In genomic region chr7:130968537-130968936, GRCm38 (mm10) we compare ENCODE assay signal across 9 mouse cellular contexts. TPM values are rescaled to one million over a fixed set of nuclear protein-coding genes. Genes with fewer than 3 reads are reported as not detected.
DNase-seq lines count a peak whose midpoint lies in the region; TF ChIP-seq lines count a peak whose summit lies in the region.
"Had no signal": no experiment of that assay in that cellular context is flagged by ENCODE, and none has a peak within 500 bp of the region (broad histone marks: within the 10 kb centered on the region; RNA-seq: fewer than 3 reads in every experiment).

No protein-coding gene starts in this region.

- TF ChIP-seq CTCF in left cerebral cortex, adult 2 months (IDR thresholded peaks at IDR 0.05), result peak; percentile 28

- no peak for DNase-seq in left cerebral cortex, adult 2 months (ENCODE audit: extremely low spot score in 1 of 2, low spot score in 2 of 2)
- no peak for DNase-seq in left cerebral cortex, postnatal 36 days (ENCODE audit: low spot score in 2 of 2)
- DNase-seq in adipocyte (ENCODE audit: low spot score), result peak; percentile 36
- peak; percentile 75 for DNase-seq in gastrocnemius, postnatal 25 days
- peak; percentile 63 for DNase-seq in lung, postnatal 10 days
- no peak for DNase-seq in retina, postnatal 1 day
- no peak for DNase-seq in T-cell, adult 2 months (ENCODE audit: low spot score)
- no peak for DNase-seq in cerebellum, postnatal 4 days (ENCODE audit: low spot score in 2 of 2)

- H3K4me3 ChIP-seq in left cerebral cortex, adult 2 months, result no peak overlapping the region

- intact Hi-C loops in left cerebral cortex, adult 2 months (cut with DNase I), result no loop called here
- intact Hi-C loops in left cerebral cortex, postnatal 36 days (cut with DNase I), result no loop called here

- H3K27ac ChIP-seq in left cerebral cortex, adult 2 months, result no peak overlapping the region; the same call in 1 of the 2 replicates
- H3K27ac ChIP-seq: liver, embryonic 14.5 days had no signal

RNA-seq across cellular contexts. Expression of gene Htra1, which starts 32.6 kb away (rescaled TPM):
- total RNA-seq in left cerebral cortex, adult 2 months (2021), result 100 to 1,000 TPM; 200 to 236 TPM
- total RNA-seq in left cerebral cortex, postnatal 36 days (2021), result 100 to 1,000 TPM; 228 to 243 TPM
- 10 to 100 TPM; 31.9 to 34.9 TPM for total RNA-seq in gastrocnemius, postnatal 25 days (2021)

Comparison
In these comparisons a context has a peak if more than half of its experiments do, and no peak if none do; other contexts are left out.
1. DNase-seq: peak in adipocyte (single experiment), gastrocnemius, postnatal 25 days (single experiment) and lung, postnatal 10 days (single experiment); none in left cerebral cortex, adult 2 months (0 of 2), left cerebral cortex, postnatal 36 days (0 of 2), retina, postnatal 1 day (single experiment), T-cell, adult 2 months (single experiment) and cerebellum, postnatal 4 days (0 of 2).
2. RNA of gene Htra1, which starts 32.6 kb away (total RNA-seq): 228 to 243 TPM in left cerebral cortex, postnatal 36 days and 200 to 236 TPM in left cerebral cortex, adult 2 months; 31.9 to 34.9 TPM in gastrocnemius, postnatal 25 days; every median in the first group is over 4 times any median in the second.